Mouse (Mus musculus): ENCODE measurements at regions not wholly inside any gene's neighbourhood (a gene's known extent, or its start where the extent isn't known, plus 50 kb on each side); places are given as distances from the start of the nearest gene placed in this dataset.

- DNase-seq (ENCODE audit: low spot score), result no peak
These were observed 88.3 kb upstream of the Nckap5 start for GRCm38 (mm10) chr1:126918876-126919275.

- DNase-seq (ENCODE audit: low spot score), result peak; percentile 15
These were observed 87.3 kb upstream of the Nckap5 start for GRCm38 (mm10) chr1:126917872-126918271.

- DNase-seq (ENCODE audit: low spot score), result peak; percentile 66
These were observed 85.8 kb upstream of the Nckap5 start for GRCm38 (mm10) chr1:126916369-126916768.

DNA sequence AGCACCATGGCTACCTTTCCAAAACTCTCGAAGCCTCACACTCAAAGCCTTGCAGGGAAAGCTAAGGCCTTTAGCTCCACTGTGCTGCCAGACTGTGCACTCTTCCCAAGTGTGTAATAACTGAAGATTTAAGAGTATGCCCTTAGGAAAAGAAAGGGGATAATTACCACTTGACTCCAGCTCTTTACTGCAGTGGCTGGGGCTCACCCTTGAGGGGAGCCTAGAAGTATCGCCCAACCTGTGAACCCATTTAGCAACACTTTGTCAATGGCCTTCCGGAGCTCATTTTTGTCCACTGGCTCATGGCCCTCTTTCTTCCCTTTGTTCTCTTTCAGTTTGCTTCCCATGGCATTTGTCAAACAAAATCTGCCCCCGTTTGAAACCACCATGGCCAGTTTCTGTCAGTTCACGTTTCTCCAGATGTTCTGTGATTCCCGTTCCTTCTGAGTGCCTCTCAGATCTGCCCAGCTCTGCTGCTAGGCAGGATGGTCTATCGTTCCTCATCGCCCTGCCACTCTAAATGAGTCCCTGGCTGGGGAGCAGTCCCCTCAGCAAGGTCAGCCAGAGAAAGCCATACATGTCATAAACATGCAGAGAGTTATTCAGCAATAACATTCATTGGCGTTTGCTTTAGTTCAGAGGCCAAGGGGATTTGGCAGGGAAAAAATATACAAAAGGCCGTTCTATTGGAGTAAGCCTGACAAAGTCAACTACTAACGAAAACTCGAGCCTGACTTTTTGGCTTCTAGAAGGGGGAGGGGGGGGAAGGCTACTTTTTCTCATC, 80.9 kb upstream of the Nckap5 start:
- no peak for DNase-seq (ENCODE audit: low spot score)

DNA sequence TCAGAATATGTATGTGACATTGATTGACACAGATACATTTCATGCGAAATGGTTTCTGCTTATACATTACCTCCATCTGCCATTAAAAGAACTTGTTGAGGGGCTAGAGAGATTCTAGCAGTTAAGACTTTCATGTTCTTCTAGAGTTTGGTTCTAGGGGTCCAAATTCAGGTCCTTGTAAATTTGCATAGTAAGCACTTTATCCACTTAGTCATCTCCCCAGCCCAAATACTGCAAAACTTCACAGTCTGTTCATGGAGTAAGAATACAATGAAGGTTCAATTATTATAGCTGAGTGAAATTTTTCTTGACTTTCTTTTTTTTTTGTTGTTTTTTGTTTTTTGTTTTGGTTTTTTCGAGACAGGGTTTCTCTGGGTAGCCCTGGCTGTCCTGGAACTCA, 76.8 kb upstream of the Nckap5 start:
- no peak for DNase-seq (ENCODE audit: low spot score)

- DNase-seq (ENCODE audit: low spot score), result no peak
These were observed 67.9 kb upstream of the Nckap5 start for GRCm38 (mm10) chr1:126898484-126898883.

GRCm38 (mm10) chr1:126896895-126897294, 66.3 kb upstream of the Nckap5 start:
- no peak for DNase-seq (ENCODE audit: low spot score)

GRCm38 (mm10) chr1:126880801-126881200, 50.2 kb upstream of the Nckap5 start:
- no peak for DNase-seq (ENCODE audit: low spot score)
